Mouse (Mus musculus) ES-E14 (cell line): Measurements from ENCODE around the gene Stpg1. TPM values are rescaled to one million over a fixed set of nuclear protein-coding genes. Genes with fewer than 3 reads are reported as not detected.

Experiments used
- DNase-seq: peaks from one replicate; pipeline ENCODE4 v3.0.0-alpha.2; 2013; ENCODE audit warnings: low read depth, low spot score
- H3K27ac ChIP-seq: 2 replicates; pipeline ENCODE4 v1.5.1; 2012; ENCODE audit warnings: low read depth, mild to moderate bottlenecking, low read length, moderate library complexity, mixed read lengths; ENCODE audit not compliant: poor library complexity, insufficient read depth, severe bottlenecking
- H3K36me3 ChIP-seq: 2 replicates; pipeline ENCODE4 v1.6.1; 2012; ENCODE audit warnings: mild to moderate bottlenecking, low read length, moderate library complexity, mixed read lengths; ENCODE audit not compliant: control insufficient read depth, poor library complexity, insufficient read depth, severe bottlenecking
- H3K4me1 ChIP-seq, 2 experiments: fragments of 150-350 bp in 1 of 2; sonication (generic) in 1 of 2; 2 replicates each; pipeline ENCODE4 v1.6.1; 2012; ENCODE audit warnings: low read length in 2 of 2, mild to moderate bottlenecking in 1 of 2, mixed read lengths in 1 of 2; ENCODE audit not compliant: control insufficient read depth in 2 of 2, insufficient read depth in 2 of 2, poor library complexity in 1 of 2
- H3K4me3 ChIP-seq, 2 experiments: fragments of 150-350 bp in 1 of 2; sonication (generic) in 1 of 2; 2 replicates each; pipeline ENCODE4 v1.5.1; 2012; ENCODE audit warnings: low read length in 2 of 2, low read depth in 1 of 2, mild to moderate bottlenecking in 1 of 2, mixed read lengths in 1 of 2; ENCODE audit not compliant: insufficient read depth in 1 of 2, poor library complexity in 1 of 2, severe bottlenecking in 1 of 2
- H3K9ac ChIP-seq: 2 replicates; pipeline ENCODE4 v1.6.1; 2012; ENCODE audit warnings: low read depth, mild to moderate bottlenecking, low read length, mixed read lengths; ENCODE audit not compliant: poor library complexity, insufficient read depth, severe bottlenecking
- H3K9me3 ChIP-seq: fragments of 150-350 bp; sonication (generic); 2 replicates; pipeline ENCODE4 v1.6.1; 2012; ENCODE audit warnings: low read depth, mild to moderate bottlenecking, low read length; ENCODE audit not compliant: control insufficient read depth, insufficient read depth
- CHD2 ChIP-seq: IDR thresholded peaks from 2 replicates; pipeline ENCODE4 v1.6.1; 2014; ENCODE audit warnings: mild to moderate bottlenecking, low read depth, low read length, inconsistent platforms
- HCFC1 ChIP-seq: IDR thresholded peaks from 2 replicates; pipeline ENCODE4 v1.6.1; 2012; ENCODE audit warnings: low read length, inconsistent platforms, borderline replicate concordance; ENCODE audit not compliant: insufficient read depth
- MAFK ChIP-seq: IDR thresholded peaks from 2 replicates; pipeline ENCODE4 v1.6.1; 2014; ENCODE audit warnings: mild to moderate bottlenecking, low read depth, low read length, inconsistent platforms; ENCODE audit not compliant: insufficient read depth
- ZC3H11A ChIP-seq: IDR thresholded peaks from 2 replicates; pipeline ENCODE4 v1.6.1; 2012; ENCODE audit warnings: low read depth, mild to moderate bottlenecking, inconsistent platforms, low read length, borderline replicate concordance
- ZNF384 ChIP-seq: IDR thresholded peaks from 2 replicates; pipeline ENCODE4 v1.6.1; 2012; ENCODE audit warnings: low read depth, low read length, inconsistent platforms
- in situ Hi-C, 2 experiments: fragments of 600-800 bp; cut with MboI; formaldehyde crosslinking; loops; one replicate each; pipeline ENCODE4 v1.15.1; 2025; ENCODE audit warnings: low sequenced_read_pairs in 2 of 2, inconsistent platforms in 1 of 2; ENCODE audit not compliant: unreplicated experiment in 2 of 2
- total RNA-seq: library from RNA; depleted of rRNA; stranded (reverse); fragments of 300-350 nt; gene quantifications from 2 replicates; pipeline ENCODE4 v1.2.3, GENCODE M21; 2012

Stpg1 gene
- total RNA-seq, 1 experiment: 0.09 TPM

GRCm38 (mm10) chr4:135531236-135531635, 36.6 kb downstream of the Stpg1 start:
- H3K4me1 ChIP-seq: peaks cover 3 to 21% of the 10 kb centered on the region in 2 experiments; a peak in 3 of 4 replicates
- no peak for DNase-seq
- no peak overlapping the region for H3K9ac ChIP-seq
- H3K9me3 ChIP-seq: no peaks in the 10 kb centered on the region
- TF ChIP-seq ZC3H11A: no peak
- TF ChIP-seq HCFC1: no peak
- TF ChIP-seq CHD2: no peak
- no peak for TF ChIP-seq ZNF384
- TF ChIP-seq MAFK: no peak
- no peak overlapping the region for H3K4me3 ChIP-seq
- H3K36me3 ChIP-seq: no peaks in the 10 kb centered on the region
- H3K27ac ChIP-seq: no peak overlapping the region
- in situ Hi-C loops: no loop called here

- Histone ChIP-seq H3K9ac (no peak overlapping the region), H3K4me3 (no peak overlapping the region), H3K27ac (peak overlapping the region; percentile 29; the same call in 1 of the 2 replicates), H3K9me3 (no peaks in the 10 kb centered on the region), H3K4me1 (peaks cover 3 to 21% of the 10 kb centered on the region in 2 experiments; a peak in 3 of 4 replicates), H3K36me3 (no peaks in the 10 kb centered on the region)
- in situ Hi-C loops: no loop called here
- DNase-seq: peak; percentile 56
- TF ChIP-seq MAFK: no peak
- no peak for TF ChIP-seq HCFC1
- TF ChIP-seq CHD2: no peak
- no peak for TF ChIP-seq ZNF384
- TF ChIP-seq ZC3H11A: no peak
Observed at GRCm38 (mm10) chr4:135531771-135532613, 37.4 kb downstream of the Stpg1 start.

- H3K27ac ChIP-seq: no peak overlapping the region; the same call in 1 of the 2 replicates
- H3K9ac ChIP-seq: peak overlapping the region; percentile 16; the same call in 1 of the 2 replicates
- DNase-seq: no peak
- H3K36me3 ChIP-seq: no peaks in the 10 kb centered on the region
- H3K9me3 ChIP-seq: no peaks in the 10 kb centered on the region
- H3K4me3 ChIP-seq: no peak overlapping the region
- in situ Hi-C loops: no loop called here
- no peak for TF ChIP-seq MAFK
- no peak for TF ChIP-seq HCFC1
- no peak for TF ChIP-seq CHD2
- TF ChIP-seq ZNF384: no peak
- no peak for TF ChIP-seq ZC3H11A
- H3K4me1 ChIP-seq: peaks cover 3 to 19% of the 10 kb centered on the region in 2 experiments; a peak in 3 of 4 replicates
Observed at GRCm38 (mm10) chr4:135533001-135533400, 38.4 kb downstream of the Stpg1 start.

- Histone ChIP-seq H3K9ac (no peak overlapping the region), H3K27ac (no peak overlapping the region), H3K4me1 (peaks cover 6 to 22% of the 10 kb centered on the region in 2 experiments), H3K4me3 (no peak overlapping the region), H3K9me3 (no peaks in the 10 kb centered on the region), H3K36me3 (no peaks in the 10 kb centered on the region)
- in situ Hi-C loops: no loop called here
- no peak for DNase-seq
- no peak for TF ChIP-seq MAFK
- no peak for TF ChIP-seq CHD2
- no peak for TF ChIP-seq ZNF384
- no peak for TF ChIP-seq ZC3H11A
- TF ChIP-seq HCFC1: no peak
Observed at GRCm38 (mm10) chr4:135535021-135535420, 40.4 kb downstream of the Stpg1 start.
